Mouse (Mus musculus) cerebellum, adult 9-11 months (tissue): ENCODE results near the gene Nt5c.
"Not testable (repeated sequence)": the region's sequence is repeated elsewhere in the genome, so short reads cannot be mapped to it uniquely, and the experiment has no call there.

Source experiments
- DNase-seq: peaks from one replicate; pipeline ENCODE4 v3.0.0; 2022

The Nt5c gene

DNA sequence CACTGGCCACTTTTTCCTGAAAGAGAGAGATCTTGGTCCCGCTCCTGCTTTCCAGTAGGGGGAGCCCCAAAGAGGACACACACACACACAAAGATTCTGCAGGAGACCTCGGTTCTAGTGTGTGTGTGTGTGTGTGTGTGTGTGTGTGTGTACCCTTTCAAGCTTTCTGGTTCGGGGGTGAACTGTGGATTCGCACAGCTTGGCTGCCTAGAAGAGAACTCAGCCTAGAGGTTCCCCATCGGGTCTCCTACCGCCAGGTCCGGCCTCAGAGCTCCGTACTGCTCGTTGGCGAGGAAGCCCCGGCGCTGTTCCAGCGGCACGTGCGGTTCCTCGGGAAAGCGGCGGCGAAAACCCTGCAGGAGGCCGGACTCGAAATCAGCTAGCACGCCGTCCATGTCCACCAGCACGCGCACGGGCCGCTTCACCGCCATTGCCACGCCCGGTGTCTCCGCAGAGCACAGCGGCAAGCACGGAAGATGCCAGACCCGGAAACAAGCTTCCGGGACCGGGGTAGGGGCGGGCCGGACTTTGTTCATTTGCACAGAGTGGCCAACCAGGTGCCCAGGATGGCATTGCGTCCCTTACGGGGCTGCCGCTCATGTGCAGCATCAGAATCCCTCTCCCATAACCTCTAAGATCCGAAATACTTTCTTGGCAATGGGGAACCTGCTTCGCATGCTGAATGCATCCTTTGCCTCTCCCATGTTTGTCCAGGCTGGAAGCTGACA lies at the start of gene Nt5c:
Nt5c (minus strand) TSS at position 507 of the 728 bp plus-strand sequence.
- DNase-seq, result peak; percentile 88

DNA sequence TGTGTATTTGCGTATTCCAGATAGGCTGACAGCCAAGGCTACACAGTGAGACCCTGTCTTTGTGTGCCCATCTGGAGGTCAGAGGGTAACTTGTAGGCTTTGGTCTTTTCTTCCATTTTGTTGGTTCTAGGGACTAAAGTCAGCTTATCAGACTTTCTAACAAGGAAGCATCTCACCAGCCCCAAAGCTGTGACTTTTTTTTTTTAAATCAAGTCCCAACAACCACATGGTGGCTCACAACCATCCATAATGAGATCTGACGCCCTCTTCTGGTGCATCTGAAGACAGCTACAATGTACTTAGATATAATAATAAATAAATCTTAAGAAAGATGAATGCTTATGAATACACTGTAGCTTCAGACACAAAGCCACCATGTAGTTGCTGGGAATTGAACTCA lies 46.4 kb upstream of the Nt5c start:
- DNase-seq, result peak; percentile 17

DNA sequence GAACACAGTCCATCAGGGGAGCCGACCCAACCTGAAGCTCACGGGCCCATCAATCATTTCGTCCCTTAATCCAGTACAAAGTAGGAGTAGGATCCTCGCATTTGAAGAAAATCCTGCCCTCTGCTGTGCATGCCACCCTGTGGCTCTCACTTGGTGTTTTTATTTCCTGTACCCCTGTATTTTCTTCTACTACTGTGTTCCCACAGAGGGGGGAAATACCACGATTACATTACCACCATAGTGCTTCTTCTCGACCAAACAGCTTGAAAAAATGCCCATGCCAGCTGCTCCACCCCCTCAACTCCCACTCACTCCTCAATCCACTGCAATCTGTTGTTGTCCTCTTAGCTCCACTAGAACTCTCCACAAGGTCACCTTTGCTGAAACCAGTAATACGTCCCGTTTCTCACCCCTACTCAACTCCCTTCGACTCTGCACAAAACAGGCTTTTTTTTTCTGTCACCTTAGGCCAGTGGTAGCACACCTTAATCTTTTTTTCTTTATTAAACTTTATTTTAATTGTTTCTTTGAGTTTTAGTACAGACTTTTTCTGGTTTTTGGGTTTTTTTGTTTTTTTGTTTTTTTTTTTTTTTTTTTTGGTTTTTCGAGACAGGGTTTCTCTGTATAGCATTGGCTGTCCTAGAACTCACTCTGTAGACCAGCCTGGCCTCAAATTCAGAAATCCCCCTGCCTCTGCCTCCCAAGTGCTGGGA lies 45.4 kb upstream of the Nt5c start:
- no peak for DNase-seq

DNA sequence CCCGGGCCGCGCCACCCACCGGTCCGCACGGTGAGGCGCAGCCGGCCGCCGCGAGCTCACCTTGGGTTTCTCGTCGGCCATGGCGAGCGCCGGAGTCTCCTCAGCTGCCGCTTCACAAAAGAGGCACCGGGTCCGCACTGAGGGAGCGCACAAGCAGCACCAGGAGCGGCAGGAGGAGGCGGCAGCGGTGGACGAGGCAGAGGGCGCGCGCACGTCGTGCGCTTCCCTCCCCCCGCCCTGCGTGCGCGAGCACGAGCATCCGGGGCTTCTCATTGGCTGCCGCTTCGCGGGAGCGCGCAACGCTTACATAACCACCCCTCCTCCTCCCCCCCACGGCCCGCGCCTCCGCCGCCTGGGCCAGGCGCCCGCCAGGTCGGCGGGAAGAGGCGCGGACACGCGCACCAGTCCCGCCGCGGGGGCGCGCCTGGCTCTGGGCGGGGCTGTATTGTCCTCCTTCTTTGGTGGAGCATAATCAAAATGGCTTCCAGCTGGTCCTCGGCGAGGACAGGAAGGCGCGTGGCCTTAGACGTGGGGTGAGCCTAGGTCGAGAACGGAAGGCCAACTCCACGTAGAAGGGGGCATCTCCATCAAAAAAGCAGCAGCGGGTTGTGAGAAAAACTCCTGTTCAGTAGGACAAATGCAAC lies 44.5 kb upstream of the Nt5c start, which contains the start of gene Sumo2:
Sumo2 (minus strand) TSS at position 239 of the 644 bp plus-strand sequence.
- DNase-seq, result peak; percentile 98

DNA sequence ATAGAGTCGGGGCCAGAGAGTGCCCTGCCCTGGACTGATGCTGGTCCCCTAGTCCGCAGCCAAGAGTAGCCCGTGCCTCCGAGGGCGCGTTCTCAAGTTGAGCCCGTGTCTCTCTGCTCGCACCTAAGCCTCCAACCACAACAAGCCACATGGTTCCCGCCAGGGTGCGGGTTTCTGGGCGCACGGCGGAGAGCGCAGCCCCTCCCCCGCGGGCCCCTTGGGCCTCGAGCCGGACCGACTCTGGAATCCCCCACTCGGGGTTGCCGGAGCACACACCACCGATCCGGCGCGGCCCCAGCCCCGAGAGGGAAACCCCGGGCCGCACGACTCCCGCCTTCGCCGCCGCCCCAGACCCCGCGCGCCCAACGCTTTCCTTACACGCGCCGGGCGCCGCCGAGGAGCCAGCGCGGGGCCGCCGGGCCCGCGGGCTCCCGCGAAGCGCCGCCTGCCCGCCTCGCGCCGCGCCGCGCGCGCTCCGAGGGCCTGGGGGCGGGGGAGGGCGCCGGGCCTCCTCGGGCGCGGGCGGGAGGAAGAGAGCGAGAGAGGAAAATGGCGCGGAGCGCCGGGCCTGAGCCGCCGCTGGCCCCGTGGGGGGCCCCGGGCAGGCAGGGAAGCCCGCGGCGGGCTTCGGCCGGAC lies 43.9 kb upstream of the Nt5c start:
- DNase-seq, result peak; percentile 73

DNA sequence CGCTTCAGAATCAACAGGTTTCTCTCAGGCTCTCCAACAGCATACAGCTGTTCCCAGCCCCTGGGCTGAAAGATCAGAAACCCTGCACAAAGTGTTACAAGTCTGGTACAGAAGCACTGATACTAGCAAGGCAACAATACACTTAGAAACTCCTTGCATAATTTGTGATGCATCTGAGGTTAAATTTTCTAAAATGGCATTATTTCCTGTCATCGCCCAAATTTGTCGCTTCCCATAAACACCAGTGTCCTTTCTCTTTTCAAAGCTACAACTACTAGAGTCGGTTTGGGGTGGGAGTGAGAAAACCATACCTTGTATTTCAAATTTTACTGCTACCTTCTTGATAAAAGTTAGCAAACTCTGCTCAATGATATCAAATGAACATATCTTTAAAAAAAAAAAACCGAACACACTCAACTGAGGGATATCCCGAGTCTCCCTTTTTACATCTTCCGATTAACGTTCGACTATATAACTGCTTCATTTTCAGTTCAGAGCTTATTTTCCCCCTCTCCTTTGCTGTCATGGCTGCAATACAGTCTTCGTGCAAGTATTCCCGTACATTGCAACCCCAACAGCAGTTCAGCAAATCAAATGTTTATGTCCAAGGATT lies 43.2 kb upstream of the Nt5c start:
- no peak for DNase-seq

DNA sequence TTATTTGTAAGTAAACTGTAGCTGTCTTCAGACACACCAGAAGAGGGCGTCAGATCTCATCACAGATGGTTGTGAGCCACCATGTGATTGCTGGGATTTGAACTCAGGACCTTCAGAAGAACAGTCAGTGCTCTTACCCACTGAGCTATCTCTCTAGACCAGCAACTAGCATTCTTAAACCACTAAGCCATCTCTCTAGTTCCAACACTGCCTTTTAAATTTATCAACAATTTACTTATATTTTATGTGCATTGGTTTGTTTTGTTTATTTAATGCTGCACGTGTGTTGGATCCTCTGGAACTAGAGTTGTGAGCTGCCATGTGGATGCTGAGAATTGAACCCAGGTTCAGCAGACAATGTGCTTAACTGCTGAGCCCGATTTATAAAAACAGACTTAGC lies 34.8 kb upstream of the Nt5c start:
- DNase-seq, result not testable (repeated sequence)

- DNase-seq, result no peak
Measured at GRCm38 (mm10) chr11:115522703-115523102, 31.0 kb upstream of the Nt5c start.

- no peak for DNase-seq
Measured at GRCm38 (mm10) chr11:115522238-115522637, 30.6 kb upstream of the Nt5c start.

- no peak for DNase-seq
Measured at GRCm38 (mm10) chr11:115521080-115521479, 29.4 kb upstream of the Nt5c start.

DNA sequence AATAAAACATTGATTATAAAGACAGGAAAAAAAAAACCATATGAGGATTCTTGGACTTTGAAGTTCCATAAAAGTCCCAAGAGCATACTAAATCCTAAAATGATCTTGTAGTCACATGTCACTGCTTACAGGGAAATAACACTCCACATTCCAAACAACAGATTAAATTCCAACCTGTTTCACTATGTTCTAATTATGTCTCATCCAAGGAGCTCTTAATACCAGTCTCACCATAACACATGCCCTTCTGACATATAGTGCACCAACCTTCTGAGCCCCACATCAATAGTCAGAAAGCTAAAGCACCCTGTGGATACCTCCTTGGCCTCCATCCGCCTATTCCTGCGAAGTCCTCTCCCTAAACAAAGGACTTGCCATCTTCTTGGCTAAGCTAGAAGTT lies 28.6 kb upstream of the Nt5c start:
- no peak for DNase-seq

DNA sequence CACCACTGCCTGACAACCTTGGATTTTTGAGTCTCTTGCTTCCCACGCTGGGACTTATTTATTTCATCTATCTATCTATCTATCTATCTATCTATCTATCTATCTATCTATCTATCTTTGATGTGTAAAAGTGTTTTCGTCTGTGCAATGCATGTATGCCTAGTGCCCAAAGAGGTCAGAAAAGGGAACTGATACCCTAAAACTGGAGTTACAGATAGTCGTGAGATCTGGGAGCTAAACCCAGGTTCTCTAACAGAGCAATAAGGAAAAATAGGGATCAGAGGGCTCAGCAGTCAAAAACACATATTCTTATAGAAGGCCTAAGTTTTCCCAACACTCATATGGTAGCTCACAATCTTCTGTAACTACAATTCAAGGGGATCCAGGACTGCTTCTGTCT lies 27.9 kb upstream of the Nt5c start:
- no peak for DNase-seq

DNA sequence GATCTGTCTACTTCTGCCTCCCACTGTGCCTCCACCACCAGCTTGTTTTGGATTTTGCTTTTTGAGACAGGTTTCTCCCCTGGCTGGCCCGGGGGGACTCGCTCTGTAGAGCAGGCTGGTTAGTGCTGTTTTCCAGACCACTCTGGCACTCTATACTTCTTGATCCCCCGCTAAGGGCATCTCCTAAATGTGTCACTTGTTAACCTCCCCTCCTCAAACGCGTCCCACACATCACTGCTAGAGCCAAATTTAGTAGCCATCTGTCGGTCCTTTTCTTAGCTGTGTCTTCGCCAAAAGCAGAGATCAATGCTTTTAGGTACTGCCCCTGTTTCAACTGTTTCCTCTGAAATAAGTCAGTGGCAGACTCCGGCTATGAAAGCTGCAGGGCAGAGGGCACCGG lies 27.0 kb upstream of the Nt5c start:
- no peak for DNase-seq

GRCm38 (mm10) chr11:115516942-115517341 lies 25.3 kb upstream of the Nt5c start:
- no peak for DNase-seq

- DNase-seq, result no peak
Measured at GRCm38 (mm10) chr11:115515021-115515420, 23.4 kb upstream of the Nt5c start.

GRCm38 (mm10) chr11:115514238-115514663 lies 22.6 kb upstream of the Nt5c start, which contains the start of gene Jpt1:
Jpt1 (minus strand) TSS chr11:115514387.
- peak; percentile 97 for DNase-seq

DNA sequence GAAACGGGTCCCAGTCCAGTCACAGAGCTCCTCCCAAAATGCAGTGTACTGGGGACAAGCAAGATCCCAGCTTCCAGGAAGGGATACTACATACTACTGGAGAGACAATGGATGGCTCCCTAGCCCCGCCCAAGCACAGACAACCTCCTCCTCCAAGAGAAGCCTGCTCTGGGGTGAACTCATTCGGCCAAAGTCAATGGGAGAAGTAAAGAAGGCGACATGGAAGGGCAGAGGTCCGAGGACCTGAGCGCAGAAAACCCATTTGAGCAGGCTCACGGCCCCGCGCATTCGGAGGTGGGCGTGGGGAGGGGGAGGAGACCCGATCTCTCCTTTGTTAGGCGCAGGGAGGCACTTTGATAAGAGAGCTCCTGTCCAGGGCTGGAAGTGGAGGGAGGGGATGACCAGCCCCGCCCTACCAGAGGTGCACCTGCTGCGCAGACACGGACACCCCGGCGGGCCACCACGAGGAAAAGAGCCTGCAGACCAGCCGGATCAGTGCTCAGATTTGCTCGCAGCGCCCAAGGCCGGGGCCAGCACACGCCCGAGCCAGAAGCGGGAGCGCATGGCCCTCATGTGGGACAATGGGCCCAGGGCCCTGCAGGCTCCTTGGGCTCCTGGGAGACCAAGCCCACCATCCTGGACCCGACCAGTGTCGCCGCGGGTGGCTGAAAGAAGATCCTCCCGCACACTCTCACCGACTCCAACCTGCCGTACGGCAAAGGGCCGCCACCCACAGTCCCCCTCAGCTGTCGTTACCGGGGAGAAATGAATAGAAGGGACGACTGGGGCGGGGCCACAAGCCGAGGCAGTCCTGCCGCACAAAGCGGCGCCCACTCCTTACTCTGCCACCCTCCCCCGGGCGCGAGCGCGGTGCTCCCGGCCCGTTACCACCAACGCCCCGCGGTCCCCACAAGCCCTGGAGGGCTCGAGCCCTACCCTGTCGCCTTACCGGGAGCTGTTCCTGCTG lies 21.9 kb upstream of the Nt5c start:
- peak; percentile 66 for DNase-seq

DNA sequence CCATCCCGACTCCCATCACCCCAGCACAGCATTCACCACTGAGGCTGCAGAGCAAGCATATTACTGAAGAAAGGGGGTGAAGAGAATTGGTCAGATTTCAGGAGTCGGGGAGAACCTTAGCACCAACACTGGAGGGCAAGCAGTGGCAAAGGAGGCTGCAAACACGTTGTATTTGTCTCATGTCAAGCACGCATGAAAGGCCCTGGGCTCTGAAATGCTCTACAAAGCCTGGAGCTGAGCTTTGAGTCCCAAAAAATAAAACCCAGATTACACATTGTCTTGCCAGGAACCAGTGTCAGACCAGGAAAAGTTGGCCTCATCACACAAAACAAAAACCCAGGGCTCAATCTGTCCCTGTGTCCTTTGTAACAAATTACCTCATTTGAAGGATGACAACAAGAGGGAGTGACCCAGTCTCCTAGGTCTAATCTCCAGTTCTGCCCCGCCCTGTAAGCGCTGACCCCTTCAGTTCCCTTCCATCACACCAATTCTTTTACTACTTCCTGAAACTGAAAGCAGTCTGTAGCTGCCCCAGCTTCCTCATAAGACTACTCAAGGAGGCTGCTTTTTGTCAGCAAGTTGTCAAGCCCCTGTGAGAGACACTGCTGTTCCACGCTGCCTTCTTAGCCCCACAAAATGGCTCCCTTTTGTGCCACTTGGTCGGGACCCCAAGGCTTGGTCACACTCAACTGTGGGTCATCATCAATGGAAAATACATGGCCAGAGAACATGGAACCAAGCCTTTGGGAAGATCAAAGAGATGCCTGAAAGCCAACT lies 20.9 kb upstream of the Nt5c start:
- no peak for DNase-seq

DNA sequence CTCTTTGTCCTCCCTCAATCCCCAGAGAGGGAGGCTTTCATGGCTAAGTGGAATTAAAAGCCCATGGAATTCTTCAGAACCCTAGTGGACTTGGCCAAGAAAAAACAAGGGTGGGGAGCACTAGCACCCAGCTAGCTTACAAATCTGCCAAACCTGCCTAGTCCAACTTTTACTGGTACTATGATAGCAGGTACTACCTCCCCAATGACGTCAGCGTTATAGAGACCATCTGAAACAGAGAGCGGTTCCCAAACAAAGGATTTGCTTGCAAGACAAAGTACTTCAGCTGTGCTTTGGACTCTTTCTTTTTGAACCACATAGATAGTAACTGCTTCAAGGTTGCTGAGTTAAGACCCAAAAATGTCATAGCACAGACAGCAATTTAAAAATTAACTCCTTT lies 20.3 kb upstream of the Nt5c start:
- DNase-seq, result no peak

GRCm38 (mm10) chr11:115511121-115511520 lies 19.5 kb upstream of the Nt5c start:
- DNase-seq, result no peak

- no peak for DNase-seq
Measured at GRCm38 (mm10) chr11:115510507-115510888, 18.8 kb upstream of the Nt5c start.
